Mouse (Mus musculus): Measurements from ENCODE around the gene Pi4k2a. TPM values are rescaled to one million over a fixed set of nuclear protein-coding genes. Genes with fewer than 3 reads are reported as not detected.

Pi4k2a gene
- polyA plus RNA-seq, 1 experiment from 2014 or later = 23.1 TPM

DNA sequence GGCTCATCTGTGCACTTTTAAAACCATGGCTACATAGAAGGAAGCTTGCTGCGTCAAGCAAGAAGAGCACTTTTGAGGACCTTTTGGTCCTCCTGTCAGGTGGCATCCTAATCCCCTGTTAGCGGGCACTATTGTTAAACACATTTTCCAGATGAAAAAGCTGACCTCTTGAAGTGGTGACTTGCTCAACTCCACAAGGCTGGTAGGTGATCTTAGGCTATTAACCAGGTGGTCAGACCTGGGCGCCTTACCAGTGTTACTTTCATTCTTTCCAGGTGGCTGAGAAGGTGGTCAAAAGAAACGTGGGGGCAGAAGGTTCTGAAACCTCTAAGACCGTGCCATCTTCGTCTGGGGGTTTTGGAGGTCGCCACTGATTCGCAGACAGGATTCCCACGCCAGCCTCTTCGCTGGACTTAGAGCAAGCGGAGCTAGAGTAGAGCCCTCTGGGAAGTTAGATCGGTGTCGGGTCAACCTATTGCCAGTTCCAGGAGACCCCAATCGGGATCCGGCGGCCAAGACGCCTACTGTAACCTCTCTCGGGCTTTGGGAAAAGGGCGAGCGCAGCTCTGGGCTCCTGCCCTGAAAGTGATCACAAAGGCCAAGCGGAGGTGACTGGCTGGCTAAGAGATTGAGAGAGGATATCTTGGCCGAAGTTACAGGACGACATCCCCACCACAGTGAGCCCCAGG lies 37.9 kb downstream of the Pi4k2a start:
- Histone ChIP-seq H3K36me3 (peaks cover 16% of the 10 kb centered on the region), H3K4me3 (peak overlapping the region; percentile 78), H3K9me3 (no peaks in the 10 kb centered on the region), H3K4me1 (peaks cover 34% of the 10 kb centered on the region), H3K27me3 (ENCODE audit: insufficient read depth, poor library complexity, severe bottlenecking) (no peaks in the 10 kb centered on the region), H3K27ac (peak overlapping the region; percentile 91)
- 4% methylated on average over 23 of the region's 23 CpGs for WGBS
- DNase-seq (ENCODE audit: low spot score) = no peak

DNA sequence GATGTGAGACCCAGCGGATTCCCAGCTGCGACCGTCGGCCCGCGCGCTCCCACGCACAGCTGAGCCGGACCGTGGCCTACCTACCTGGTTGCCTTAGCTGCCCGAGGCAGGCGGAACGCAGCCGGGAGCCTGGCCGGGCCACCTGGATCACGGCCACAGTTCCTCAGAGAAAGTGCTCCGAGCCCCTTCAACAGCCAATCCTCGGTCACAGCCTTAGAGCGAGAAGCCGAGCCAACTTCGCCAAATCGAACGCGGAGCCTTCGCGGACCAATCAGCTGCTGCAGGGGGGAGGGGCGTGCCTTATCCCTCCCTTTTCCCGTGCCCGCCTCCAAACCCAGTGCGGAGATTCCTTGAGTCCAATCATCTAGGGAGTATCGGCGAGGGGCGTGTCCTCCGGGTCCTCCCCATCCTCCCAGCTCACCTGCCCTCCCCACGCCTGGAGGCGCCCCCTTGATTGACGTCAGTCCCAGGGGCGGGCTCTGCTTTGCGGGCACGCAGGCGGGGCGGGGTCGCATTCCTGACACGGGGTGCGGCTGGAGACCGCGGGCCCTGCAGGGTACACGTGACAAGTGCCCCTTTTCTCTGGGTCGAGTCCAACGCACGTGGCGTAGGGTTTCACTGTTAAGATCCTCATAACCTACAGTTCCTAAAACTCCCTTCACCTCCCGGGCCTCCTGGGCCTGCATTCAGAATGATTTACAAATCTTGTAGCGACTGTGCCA lies 38.7 kb downstream of the Pi4k2a start, which contains the start of gene Avpi1:
Avpi1 (minus strand) TSS at position 273 of the 722 bp plus-strand sequence.
- Histone ChIP-seq H3K9me3 (no peaks in the 10 kb centered on the region), H3K27ac (peak within 1 kb of the TSS; percentile 91), H3K4me1 (peaks cover 34% of the 10 kb centered on the region), H3K27me3 (ENCODE audit: insufficient read depth, poor library complexity, severe bottlenecking) (no peaks in the 10 kb centered on the region), H3K36me3 (peaks cover 8% of the 10 kb centered on the region), H3K4me3 (peak within 1 kb of the TSS; percentile 78)
- peak; percentile 99 for DNase-seq (ENCODE audit: low spot score)
- under 1% methylated on average over 54 of the region's 54 CpGs for WGBS

DNA sequence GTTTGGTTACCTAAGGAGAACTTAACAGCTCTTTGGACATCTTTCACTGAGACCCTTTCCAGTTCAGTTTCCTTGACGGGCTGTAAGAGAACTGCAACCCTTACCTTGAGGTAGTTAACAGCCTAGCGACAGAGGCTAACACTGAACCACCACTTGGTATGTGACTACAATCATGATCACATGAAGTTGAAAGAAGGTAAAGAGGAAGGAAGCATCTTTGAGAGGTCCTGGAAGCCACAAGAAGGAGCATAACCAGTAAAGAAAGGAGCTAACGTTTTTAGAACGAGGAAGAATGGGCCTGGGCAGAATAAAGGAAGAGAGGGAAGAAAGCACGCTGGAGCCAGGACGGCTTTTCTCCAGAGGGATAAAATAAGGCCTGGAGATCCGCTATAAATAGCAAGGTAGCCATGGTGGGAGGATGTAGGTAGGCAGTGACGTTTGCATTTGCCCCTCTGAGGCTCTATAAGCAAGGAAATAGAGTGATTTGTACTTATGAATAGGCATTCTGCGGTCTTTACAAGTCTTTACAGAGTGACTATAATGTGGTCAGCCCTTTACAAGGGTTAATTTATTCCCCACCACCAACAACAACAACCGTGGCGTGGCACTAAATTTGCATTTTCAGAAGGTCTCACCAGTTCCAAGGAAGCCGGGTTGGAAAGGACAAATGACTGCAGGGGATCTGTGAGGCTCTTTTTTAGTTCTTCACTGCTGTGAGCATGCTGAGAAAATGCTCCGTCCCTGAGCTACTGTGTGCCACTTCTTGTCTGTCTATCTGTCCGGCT lies 39.4 kb downstream of the Pi4k2a start:
- Histone ChIP-seq H3K27me3 (ENCODE audit: insufficient read depth, poor library complexity, severe bottlenecking) (no peaks in the 10 kb centered on the region), H3K36me3 (peaks cover 2% of the 10 kb centered on the region; the same call in 1 of the 2 replicates), H3K4me3 (peak overlapping the region; percentile 78), H3K27ac (peak overlapping the region; percentile 91), H3K9me3 (no peaks in the 10 kb centered on the region), H3K4me1 (peaks cover 34% of the 10 kb centered on the region)
- WGBS = 32% methylated on average over 14 of the region's 14 CpGs
- no peak for DNase-seq (ENCODE audit: low spot score)

DNA sequence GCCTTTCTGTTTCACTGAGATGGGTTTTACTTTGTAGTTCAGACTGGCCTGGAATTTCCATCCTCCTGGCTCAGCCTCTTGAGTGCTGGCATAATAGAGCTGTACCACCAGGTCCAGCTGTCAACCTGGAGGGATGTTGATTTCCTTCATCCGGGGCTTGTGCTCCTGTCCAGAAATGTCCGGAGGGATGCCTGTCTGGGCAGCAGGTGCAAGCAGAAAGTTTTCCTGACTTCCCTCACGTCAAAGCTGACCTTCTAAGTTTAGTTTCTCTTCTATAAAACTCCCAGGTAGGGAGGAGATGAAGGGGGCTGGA lies 40.0 kb downstream of the Pi4k2a start:
- Histone ChIP-seq H3K4me1 (peaks cover 34% of the 10 kb centered on the region), H3K36me3 (no peaks in the 10 kb centered on the region), H3K27me3 (ENCODE audit: insufficient read depth, poor library complexity, severe bottlenecking) (no peaks in the 10 kb centered on the region), H3K27ac (peak overlapping the region; percentile 91; the same call in 1 of the 2 replicates), H3K4me3 (no peak overlapping the region), H3K9me3 (no peaks in the 10 kb centered on the region)
- DNase-seq (ENCODE audit: low spot score) = no peak
- WGBS = 74% methylated on average over 3 of the region's 3 CpGs

DNA sequence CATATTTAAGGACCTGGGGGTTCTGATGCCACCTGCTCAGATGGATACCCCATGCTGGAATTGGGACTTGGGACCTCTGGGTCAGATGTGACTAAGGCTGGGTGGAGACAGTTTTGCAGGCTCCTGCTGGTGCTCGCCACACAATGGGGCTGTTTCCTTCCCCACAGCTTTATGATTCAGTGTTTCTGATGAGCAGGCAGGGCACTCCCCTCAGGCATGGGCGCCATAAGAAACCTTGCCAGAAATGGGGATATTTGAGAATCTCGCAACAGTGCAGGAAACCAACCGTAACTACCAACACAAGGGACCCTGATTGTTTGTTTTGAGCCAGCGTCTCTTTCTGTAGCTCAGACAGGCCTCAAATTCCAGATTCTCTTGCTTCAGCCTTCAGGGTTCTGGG lies 40.8 kb downstream of the Pi4k2a start:
- Histone ChIP-seq H3K27ac (no peak overlapping the region), H3K4me3 (no peak overlapping the region), H3K9me3 (no peaks in the 10 kb centered on the region), H3K4me1 (peaks cover 28% of the 10 kb centered on the region), H3K27me3 (ENCODE audit: insufficient read depth, poor library complexity, severe bottlenecking) (no peaks in the 10 kb centered on the region), H3K36me3 (no peaks in the 10 kb centered on the region)
- no peak for DNase-seq (ENCODE audit: low spot score)
- WGBS = 76% methylated on average over 5 of the region's 5 CpGs

DNA sequence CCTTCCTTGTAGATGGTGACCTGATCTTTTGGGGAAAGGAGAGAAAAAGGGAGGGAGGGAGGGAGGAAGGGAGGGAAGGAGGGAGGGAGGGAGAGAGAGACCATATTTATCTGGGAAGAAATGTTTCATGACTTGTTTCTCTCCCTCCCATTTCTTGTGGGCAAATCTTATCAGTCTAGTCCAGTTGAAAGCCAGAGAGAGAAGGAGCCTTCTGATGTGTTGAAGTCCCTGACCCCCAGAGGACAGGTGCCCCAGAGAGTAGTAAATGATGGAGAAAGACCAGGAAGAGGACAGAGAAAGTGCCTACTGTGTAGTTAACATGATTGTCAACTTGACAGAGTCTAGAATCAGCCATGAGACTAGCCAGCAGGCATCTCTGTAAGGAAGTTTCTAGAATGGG lies 44.8 kb downstream of the Pi4k2a start:
- Histone ChIP-seq H3K27ac (no peak overlapping the region), H3K4me3 (no peak overlapping the region), H3K4me1 (peaks cover 4% of the 10 kb centered on the region; the same call in 1 of the 2 replicates), H3K9me3 (no peaks in the 10 kb centered on the region), H3K27me3 (ENCODE audit: insufficient read depth, poor library complexity, severe bottlenecking) (no peaks in the 10 kb centered on the region), H3K36me3 (no peaks in the 10 kb centered on the region)
- DNase-seq (ENCODE audit: low spot score) = no peak

DNA sequence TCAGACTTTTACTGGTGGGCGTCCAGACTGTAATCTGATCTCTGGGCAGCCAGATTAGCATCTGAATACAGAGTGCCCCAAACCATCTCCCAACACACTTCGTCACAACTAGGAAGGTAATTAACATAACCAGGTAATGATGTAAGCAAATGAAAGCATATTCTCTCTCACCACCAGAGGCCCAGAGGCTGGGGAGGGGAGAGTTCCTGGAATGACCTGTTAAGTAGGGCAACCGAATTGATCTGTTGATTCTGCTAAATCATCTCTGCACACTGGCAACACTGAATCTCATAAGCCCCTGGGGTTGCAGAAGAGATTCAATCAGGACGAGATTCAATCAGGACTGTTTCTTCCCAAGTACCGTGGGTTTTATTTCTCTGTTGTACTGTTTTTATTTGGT lies 45.9 kb downstream of the Pi4k2a start:
- Histone ChIP-seq H3K9me3 (no peaks in the 10 kb centered on the region), H3K4me1 (no peaks in the 10 kb centered on the region), H3K27me3 (ENCODE audit: insufficient read depth, poor library complexity, severe bottlenecking) (no peaks in the 10 kb centered on the region), H3K36me3 (no peaks in the 10 kb centered on the region), H3K27ac (no peak overlapping the region), H3K4me3 (no peak overlapping the region)
- WGBS = 39% methylated on average over 5 of the region's 5 CpGs
- no peak for DNase-seq (ENCODE audit: low spot score)

DNA sequence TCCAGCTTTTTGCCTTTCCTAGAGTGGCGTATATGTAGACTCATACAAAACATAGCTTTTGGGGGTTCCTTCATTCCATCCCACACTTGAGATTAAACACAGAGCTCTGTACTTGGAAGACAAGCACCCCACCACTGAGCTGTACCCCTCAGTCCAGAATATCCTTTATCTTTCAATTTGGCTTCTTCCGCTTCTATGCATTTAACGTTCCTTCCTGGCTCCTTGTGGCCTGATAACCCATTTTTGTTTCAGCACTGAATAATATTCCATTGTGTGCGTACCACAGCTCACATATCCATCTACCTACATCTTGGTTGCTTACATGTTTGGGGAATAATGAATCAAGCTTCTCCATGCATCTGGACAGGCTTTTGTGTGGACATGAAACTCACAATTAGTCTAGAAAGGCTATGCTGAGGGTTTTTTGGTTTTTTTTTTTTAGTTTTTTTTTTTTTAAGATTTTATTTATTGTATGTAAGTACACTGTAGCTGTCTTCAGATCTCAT lies 47.0 kb downstream of the Pi4k2a start:
- H3K36me3 ChIP-seq = no peaks in the 10 kb centered on the region
- no peak overlapping the region for H3K4me3 ChIP-seq
- no peak for DNase-seq (ENCODE audit: low spot score)
- H3K27me3 ChIP-seq (ENCODE audit: insufficient read depth, poor library complexity, severe bottlenecking) = no peaks in the 10 kb centered on the region
- WGBS = 87% methylated on average over 4 of the region's 4 CpGs
- no peaks in the 10 kb centered on the region for H3K9me3 ChIP-seq
- H3K4me1 ChIP-seq = no peaks in the 10 kb centered on the region
- H3K27ac ChIP-seq = no peak overlapping the region

- Histone ChIP-seq H3K4me3 (no peak overlapping the region), H3K4me1 (no peaks in the 10 kb centered on the region), H3K36me3 (no peaks in the 10 kb centered on the region), H3K27me3 (ENCODE audit: insufficient read depth, poor library complexity, severe bottlenecking) (no peaks in the 10 kb centered on the region), H3K27ac (no peak overlapping the region), H3K9me3 (no peaks in the 10 kb centered on the region)
- WGBS = 84% methylated on average over 15 of the region's 15 CpGs
- no peak for DNase-seq (ENCODE audit: low spot score)
These were observed 48.4 kb downstream of the Pi4k2a start for GRCm38 (mm10) chr19:42138517-42139285.

DNA sequence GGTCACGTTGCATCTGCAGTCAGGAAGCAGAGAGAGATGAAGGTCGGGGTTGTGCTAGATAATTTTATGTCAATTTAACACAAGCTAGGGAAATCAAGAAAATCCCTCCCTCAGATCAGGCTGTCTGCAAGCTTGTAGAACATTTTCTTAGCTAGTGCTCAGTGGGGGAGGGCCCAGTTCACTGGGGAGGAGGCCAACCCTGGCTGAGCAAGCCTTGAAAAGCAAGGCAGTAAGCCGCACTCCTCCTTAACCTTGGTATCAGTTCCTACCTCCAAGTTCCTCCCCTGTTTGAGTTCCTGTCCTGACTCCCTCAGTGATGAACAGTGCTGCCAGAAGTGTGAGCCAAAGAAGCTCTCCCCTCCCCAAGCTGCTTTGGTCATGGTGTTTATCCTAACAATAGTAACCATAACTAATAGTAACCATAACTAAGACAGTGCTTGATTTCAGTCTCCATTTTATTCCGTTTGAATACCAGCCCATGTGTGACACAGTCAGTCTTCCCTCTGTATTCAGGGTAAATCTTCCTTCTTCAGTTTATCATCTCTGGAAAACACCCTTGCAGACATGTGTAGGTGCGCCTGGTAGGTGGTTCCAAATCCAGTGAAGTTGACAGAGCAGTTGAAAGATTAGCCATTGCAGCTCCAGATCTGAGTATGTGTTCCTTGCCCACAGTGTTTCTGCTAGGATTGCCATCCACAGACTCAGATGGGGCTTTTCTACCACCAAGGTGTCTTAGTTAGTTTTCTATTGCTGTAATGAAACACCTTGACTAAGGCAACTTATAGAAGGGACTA lies 49.7 kb downstream of the Pi4k2a start:
- H3K36me3 ChIP-seq = no peaks in the 10 kb centered on the region
- H3K27ac ChIP-seq = no peak overlapping the region
- 77% methylated on average over 5 of the region's 5 CpGs for WGBS
- H3K4me1 ChIP-seq = no peaks in the 10 kb centered on the region
- H3K4me3 ChIP-seq = no peak overlapping the region
- no peaks in the 10 kb centered on the region for H3K27me3 ChIP-seq (ENCODE audit: insufficient read depth, poor library complexity, severe bottlenecking)
- H3K9me3 ChIP-seq = no peaks in the 10 kb centered on the region
- no peak for DNase-seq (ENCODE audit: low spot score)

DNA sequence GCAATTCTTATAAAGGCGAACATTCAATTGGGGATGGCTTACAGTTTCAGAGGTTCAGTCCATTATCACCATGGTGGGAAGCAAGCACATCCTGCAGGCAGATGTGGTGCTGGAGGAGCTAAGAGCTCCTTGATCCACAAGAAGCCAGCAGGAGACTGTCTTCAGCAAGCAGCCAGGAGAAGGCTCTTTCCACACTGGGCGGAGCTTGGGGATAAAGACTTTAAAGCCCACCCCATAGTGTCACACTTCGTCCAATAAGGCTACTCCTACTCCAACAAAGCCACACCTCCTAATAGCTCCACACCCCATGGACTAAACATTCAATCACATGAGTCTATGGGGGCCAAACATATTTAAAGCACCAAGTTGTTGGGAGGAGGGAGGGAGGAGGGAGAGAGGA lies 51.7 kb downstream of the Pi4k2a start:
- no peak for DNase-seq (ENCODE audit: low spot score)
- 62% methylated on average over 3 of the region's 3 CpGs for WGBS
- no peaks in the 10 kb centered on the region for H3K36me3 ChIP-seq
- H3K27me3 ChIP-seq (ENCODE audit: insufficient read depth, poor library complexity, severe bottlenecking) = peaks cover 4% of the 10 kb centered on the region; the same call in 1 of the 2 replicates
- peaks cover 2% of the 10 kb centered on the region; the same call in 1 of the 2 replicates for H3K4me1 ChIP-seq
- no peak overlapping the region for H3K27ac ChIP-seq
- H3K9me3 ChIP-seq = no peaks in the 10 kb centered on the region
- no peak overlapping the region for H3K4me3 ChIP-seq

- 85% methylated on average over 2 of the region's 2 CpGs for WGBS
- peaks cover 6% of the 10 kb centered on the region for H3K4me1 ChIP-seq
- no peak overlapping the region for H3K27ac ChIP-seq
- peaks cover 4% of the 10 kb centered on the region; the same call in 1 of the 2 replicates for H3K27me3 ChIP-seq (ENCODE audit: insufficient read depth, poor library complexity, severe bottlenecking)
- DNase-seq (ENCODE audit: low spot score) = no peak
- H3K36me3 ChIP-seq = no peaks in the 10 kb centered on the region
- H3K4me3 ChIP-seq = no peak overlapping the region
- H3K9me3 ChIP-seq = no peaks in the 10 kb centered on the region
These were observed 52.5 kb downstream of the Pi4k2a start for GRCm38 (mm10) chr19:42142757-42143156.
